Comparison of ENCODE assay signal across 8 mouse cellular contexts in the genomic region with DNA sequence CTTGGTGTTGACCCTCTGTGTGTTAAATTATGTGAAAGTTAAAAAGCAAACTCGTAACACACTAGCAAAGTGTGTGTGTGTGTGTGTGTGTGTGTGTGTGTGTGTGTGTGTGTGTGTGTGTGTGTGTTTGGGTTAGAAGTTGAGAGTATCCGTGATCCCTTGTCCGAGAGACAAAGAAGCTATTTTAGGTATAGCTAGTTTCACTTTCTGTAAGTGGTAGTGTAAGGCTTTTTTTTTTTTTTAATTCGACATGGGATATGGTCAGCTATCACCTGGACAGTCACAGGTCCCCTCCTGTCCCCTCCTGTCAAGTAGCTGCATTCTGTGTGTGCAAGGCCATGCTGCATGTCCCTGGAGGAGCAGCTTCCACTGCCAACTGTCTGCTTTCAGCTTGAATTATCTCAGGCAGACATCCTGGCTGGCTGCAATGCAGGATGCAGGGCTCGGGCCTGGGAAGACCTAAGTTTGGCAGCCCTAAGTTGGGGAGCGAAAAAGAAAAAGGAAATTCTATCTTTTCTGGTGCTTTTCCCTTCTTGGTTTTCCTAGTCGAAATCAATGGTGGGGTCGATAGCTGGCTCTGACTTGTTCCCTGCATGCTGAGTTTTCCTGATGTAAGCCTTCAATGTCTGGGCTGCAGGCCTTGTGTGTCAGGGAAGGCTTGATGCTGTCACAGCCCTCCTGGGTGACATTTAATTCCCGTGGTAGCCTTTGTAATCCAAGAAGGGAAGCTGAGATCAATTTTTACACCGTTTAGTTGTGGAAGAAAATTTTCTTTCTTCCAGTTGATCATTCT.
DNase-seq lines count a peak whose midpoint lies in the region; ATAC-seq and TF ChIP-seq lines count a peak whose summit lies in the region.

No protein-coding gene starts in this region.

- no peaks in the 10 kb centered on the region for H3K36me3 ChIP-seq in forebrain, embryonic 15.5 days
- no peaks in the 10 kb centered on the region for H3K36me3 ChIP-seq in hindbrain, embryonic 12.5 days
- no peaks in the 10 kb centered on the region for H3K36me3 ChIP-seq in lung, embryonic 14.5 days (ENCODE audit: insufficient read depth)

- H3K27ac ChIP-seq in left cerebral cortex, adult 2 months, result peak overlapping the region; percentile 72
- H3K27ac ChIP-seq in forebrain, embryonic 15.5 days (replicated peaks), result peak overlapping the region; percentile 74
- peak overlapping the region; percentile 70 for H3K27ac ChIP-seq in hindbrain, embryonic 12.5 days
- peak overlapping the region; percentile 19; the same call in 1 of the 2 replicates for H3K27ac ChIP-seq in lung, embryonic 14.5 days (ENCODE audit: low read depth)

- peaks cover 59% of the 10 kb centered on the region for H3K4me1 ChIP-seq in forebrain, embryonic 15.5 days
- H3K4me1 ChIP-seq in hindbrain, embryonic 12.5 days, result peaks cover 33% of the 10 kb centered on the region
- H3K4me1 ChIP-seq in lung, embryonic 14.5 days (ENCODE audit: insufficient read depth), result peaks cover 23% of the 10 kb centered on the region

- WGBS in forebrain, embryonic 15.5 days, result 46% methylated on average over 10 of the region's 10 CpGs
- WGBS in hindbrain, embryonic 12.5 days, result 62% methylated on average over 10 of the region's 10 CpGs
- 51% methylated on average over 10 of the region's 10 CpGs for WGBS in lung, embryonic 14.5 days

- DNase-seq in left cerebral cortex, adult 2 months (ENCODE audit: extremely low spot score in 1 of 2, low spot score in 2 of 2), result no peak
- no peak for DNase-seq in left cerebral cortex, postnatal 25 days (ENCODE audit: low spot score in 2 of 2)
- DNase-seq in brain, adult 2 months (ENCODE audit: low read depth, low spot score), result peak; percentile 88
- no peak for DNase-seq in lung, embryonic 14.5 days
- DNase-seq in layer of hippocampus, postnatal 25 days (ENCODE audit: extremely low spot score in 1 of 2, low spot score in 1 of 2), result no peak
- DNase-seq in testis, postnatal 10 days (ENCODE audit: low spot score), result no peak

- peak overlapping the region; percentile 9; the same call in 1 of the 2 replicates for H3K4me3 ChIP-seq in left cerebral cortex, adult 2 months
- H3K4me3 ChIP-seq in forebrain, embryonic 15.5 days, result no peak overlapping the region
- H3K4me3 ChIP-seq in hindbrain, embryonic 12.5 days, result no peak overlapping the region
- no peak overlapping the region for H3K4me3 ChIP-seq in lung, embryonic 14.5 days (ENCODE audit: low read depth, low read length)

- ATAC-seq in forebrain, embryonic 15.5 days (replicated peaks), result no peak
- no peak for ATAC-seq in hindbrain, embryonic 12.5 days (ENCODE audit: low FRiP score)
- ATAC-seq in lung, embryonic 14.5 days (ENCODE audit: insufficient read depth), result no peak

- intact Hi-C loops in left cerebral cortex, adult 2 months (cut with DNase I), result no loop called here
- intact Hi-C loops in left cerebral cortex, postnatal 25 days (cut with DNase I), result loop anchor here (5.0 kb wide), 1 partner anchor 82 kb away; no protein-coding TSS in a partner anchor

- no peak overlapping the region for H3K9ac ChIP-seq in forebrain, embryonic 15.5 days (replicated peaks)
- no peak overlapping the region for H3K9ac ChIP-seq in hindbrain, embryonic 12.5 days
- no peak overlapping the region for H3K9ac ChIP-seq in lung, embryonic 14.5 days

- no peak for TF ChIP-seq CTCF in left cerebral cortex, adult 2 months (IDR thresholded peaks at IDR 0.05)
- TF ChIP-seq CTCF in lung, embryonic 14.5 days (IDR thresholded peaks at IDR 0.05; ENCODE audit: low read depth), result no peak

- H3K9me3 ChIP-seq in forebrain, embryonic 15.5 days, result no peaks in the 10 kb centered on the region
- no peaks in the 10 kb centered on the region for H3K9me3 ChIP-seq in hindbrain, embryonic 12.5 days (replicated peaks)
- no peaks in the 10 kb centered on the region for H3K9me3 ChIP-seq in lung, embryonic 14.5 days (ENCODE audit: low read depth, low read length)

- H3K4me2 ChIP-seq in forebrain, embryonic 15.5 days (replicated peaks), result peak overlapping the region; percentile 14; the same call in 1 of the 2 replicates
- H3K4me2 ChIP-seq in hindbrain, embryonic 12.5 days (replicated peaks), result no peak overlapping the region
- H3K4me2 ChIP-seq in lung, embryonic 14.5 days, result peak overlapping the region; percentile 36; the same call in 1 of the 2 replicates

- no peaks in the 10 kb centered on the region for H3K27me3 ChIP-seq in forebrain, embryonic 15.5 days
- no peaks in the 10 kb centered on the region for H3K27me3 ChIP-seq in hindbrain, embryonic 12.5 days
- H3K27me3 ChIP-seq in lung, embryonic 14.5 days (ENCODE audit: insufficient read depth, low read length), result no peaks in the 10 kb centered on the region

Comparison
In these comparisons a context has a peak if more than half of its experiments do, and no peak if none do; other contexts are left out.
1. H3K27ac ChIP-seq: peak in every context shown above with its lines; median percentile 74 in forebrain, embryonic 15.5 days; 72 in left cerebral cortex, adult 2 months; 70 in hindbrain, embryonic 12.5 days; 19 in lung, embryonic 14.5 days.